Mouse (Mus musculus) cortical plate, adult 2 months (tissue): ENCODE results near the gene Ndufs7. TPM values are rescaled to one million over a fixed set of nuclear protein-coding genes. Genes with fewer than 3 reads are reported as not detected.

Source experiments
- H3K27ac ChIP-seq: fragments of 200-500 bp; 2 replicates; pipeline ENCODE4 v1.5.1; 2012; ENCODE audit warnings: low read length, control low read depth, inconsistent platforms; ENCODE audit not compliant: insufficient read depth
- H3K4me1 ChIP-seq: fragments of 200-500 bp; 2 replicates; pipeline ENCODE4 v1.6.1; 2011; ENCODE audit warnings: low read length; ENCODE audit not compliant: control insufficient read depth, insufficient read depth
- H3K4me3 ChIP-seq: fragments of 200-500 bp; 2 replicates; pipeline ENCODE4 v1.5.1; 2011; ENCODE audit warnings: mild to moderate bottlenecking, low read length, control low read depth; ENCODE audit not compliant: insufficient read depth
- CTCF ChIP-seq: fragments of 200-500 bp; IDR thresholded peaks from 2 replicates; pipeline ENCODE4 v1.5.1; 2011; ENCODE audit warnings: mild to moderate bottlenecking, control low read depth, low read length; ENCODE audit not compliant: insufficient read depth; ENCODE audit errors: extremely low read depth
- POLR2A ChIP-seq: fragments of 200-500 bp; IDR thresholded peaks from 2 replicates; pipeline ENCODE4 v1.6.1; 2011; ENCODE audit warnings: mild to moderate bottlenecking, low read length, control low read depth; ENCODE audit not compliant: insufficient read depth; ENCODE audit errors: extremely low read depth
- polyA plus RNA-seq: library from polyadenylated mRNA; depleted of rRNA; stranded (reverse); fragments of >200 nt; gene quantifications from 2 replicates; pipeline ENCODE4 v1.2.3, GENCODE M21; 2012

Gene Ndufs7
- polyA plus RNA-seq, 1 experiment, result 424 TPM

DNA sequence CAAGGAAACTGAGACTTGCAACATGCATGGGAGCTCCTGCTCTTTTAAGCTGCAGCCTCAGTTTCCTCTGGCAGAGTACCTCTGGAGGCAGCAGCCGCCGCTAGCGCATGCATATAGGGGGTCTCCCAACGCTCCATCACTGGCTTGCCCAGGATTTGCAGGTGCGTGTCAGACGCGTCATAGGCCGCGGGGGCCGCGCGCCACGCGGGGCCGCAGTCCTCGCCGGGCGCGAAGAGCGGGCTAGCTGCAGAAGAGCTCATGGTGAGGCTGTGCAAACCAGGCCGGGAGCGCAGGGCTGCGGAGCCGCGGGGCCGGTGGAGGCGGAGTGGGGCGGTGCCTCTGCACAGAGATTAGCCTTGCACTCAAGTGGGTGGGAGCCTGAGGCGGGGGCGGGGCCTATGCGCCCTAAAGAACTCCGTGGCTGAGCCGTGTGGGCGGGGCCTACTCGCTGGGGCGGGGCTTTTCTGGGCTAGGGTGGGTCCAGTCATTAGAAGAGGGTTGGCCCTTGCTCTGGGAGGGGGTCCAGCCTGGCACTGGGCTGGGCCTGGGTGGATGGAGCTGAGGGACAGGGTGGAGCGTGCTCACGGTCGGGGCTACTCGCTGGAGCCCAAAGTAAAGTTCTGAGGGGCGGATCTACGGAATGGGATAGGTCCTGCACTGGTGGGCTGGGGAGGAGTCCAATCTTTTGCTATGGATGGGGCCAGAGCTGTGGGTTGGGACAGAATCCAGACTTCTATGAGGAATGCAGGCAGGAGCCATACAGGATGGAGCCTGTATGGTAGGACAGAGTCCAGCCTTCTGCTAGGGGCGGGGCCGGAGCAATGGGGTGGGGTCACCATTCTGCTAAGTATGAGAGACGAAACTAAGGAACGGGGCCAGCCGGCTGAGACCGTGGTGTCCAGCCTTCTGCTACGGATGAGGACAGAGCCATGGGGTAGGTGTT is 12.0 kb downstream of the Ndufs7 start, which contains the start of the genes Gamt and Dazap1:
Gene Gamt (minus strand): TSS at position 371 of the 943 bp plus-strand sequence.
Gene Dazap1 (plus strand): TSS at position 845 of the 943 bp plus-strand sequence.
- Histone ChIP-seq H3K4me3 (peak within 1 kb of the TSS; percentile 48), H3K4me1 (no peaks in the 10 kb centered on the region; the same call in 1 of the 2 replicates), H3K27ac (peak within 1 kb of the TSS; percentile 85)
- no peak for TF ChIP-seq CTCF
- TF ChIP-seq POLR2A, result peak; percentile 55; the same call in 1 of the 2 replicates

DNA sequence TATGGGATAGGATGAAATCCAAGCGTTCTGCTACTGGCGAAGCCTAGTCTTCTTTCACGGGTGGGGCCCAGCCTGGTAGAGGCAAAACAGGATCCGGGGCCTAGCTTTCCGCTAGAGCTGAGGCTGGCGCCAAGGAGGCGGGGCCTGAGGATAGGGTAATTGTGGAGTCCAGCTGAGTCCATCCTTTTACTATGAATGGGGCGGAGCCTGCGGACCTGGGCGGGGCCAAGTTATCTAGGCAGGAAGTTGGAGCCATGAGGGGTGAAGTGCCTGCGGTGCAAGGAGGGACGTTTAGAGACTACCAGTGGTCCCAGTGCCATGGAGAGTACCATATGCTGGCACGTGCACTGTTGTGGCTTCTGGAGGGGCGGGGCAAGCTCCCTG is 12.7 kb downstream of the Ndufs7 start:
- H3K27ac ChIP-seq, result peak overlapping the region; percentile 58
- no peaks in the 10 kb centered on the region; the same call in 1 of the 2 replicates for H3K4me1 ChIP-seq
- H3K4me3 ChIP-seq, result peak overlapping the region; percentile 48
- 0 out of 2 replicates have a peak, but pooled peaks have one; percentile 41 for TF ChIP-seq POLR2A
- TF ChIP-seq CTCF, result no peak

DNA sequence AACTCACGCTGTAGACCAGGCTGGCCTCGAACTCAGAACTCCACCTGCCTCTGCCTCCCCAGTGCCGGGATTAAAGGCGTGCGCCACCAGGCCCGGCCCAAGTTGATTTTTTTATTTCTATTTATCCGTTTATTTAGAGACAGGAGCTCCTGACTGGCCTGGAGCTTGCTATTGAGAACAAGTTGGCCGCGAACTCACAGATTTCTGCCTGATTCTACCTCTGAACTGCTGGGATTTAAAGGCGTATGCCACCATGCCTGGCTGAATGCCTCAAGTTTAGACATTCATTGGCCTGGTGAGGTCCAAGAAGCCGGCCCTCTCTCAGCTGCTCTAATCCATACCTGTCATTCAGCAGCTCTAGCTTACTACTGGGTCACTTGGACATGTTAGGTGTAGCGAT is 13.2 kb downstream of the Ndufs7 start:
- TF ChIP-seq CTCF (no peak), POLR2A (no peak)
- Histone ChIP-seq H3K27ac (no peak overlapping the region), H3K4me3 (no peak overlapping the region; the same call in 1 of the 2 replicates), H3K4me1 (no peaks in the 10 kb centered on the region; the same call in 1 of the 2 replicates)

DNA sequence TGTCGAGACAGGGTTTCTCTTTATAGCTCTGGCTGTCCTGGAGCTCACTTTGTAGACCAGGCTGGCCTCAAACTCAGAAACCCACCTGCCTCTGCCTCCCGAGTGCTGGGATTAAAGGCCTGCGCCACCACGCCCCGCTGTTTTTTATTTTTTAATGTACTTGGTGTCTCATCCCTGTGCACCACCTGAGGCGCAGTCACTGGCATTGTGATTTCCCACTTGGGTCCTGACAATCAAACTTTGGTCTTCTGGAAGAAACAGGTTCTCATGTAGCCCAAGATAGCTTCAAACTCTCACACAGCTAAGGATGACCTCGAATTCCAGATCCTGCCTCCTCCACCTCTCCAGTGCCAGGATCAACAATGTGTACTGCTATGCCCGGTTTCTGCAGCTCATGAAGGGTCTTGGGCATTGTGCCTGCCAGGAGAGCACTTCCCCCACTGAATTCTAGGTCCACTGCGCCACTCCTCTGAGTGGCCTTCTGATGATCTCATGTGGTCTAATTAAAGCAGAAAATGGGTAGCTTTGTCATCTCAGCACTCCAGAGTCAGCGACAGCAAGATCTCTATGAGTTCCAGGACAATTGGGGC is 13.9 kb downstream of the Ndufs7 start:
- H3K4me3 ChIP-seq, result no peak overlapping the region
- no peak for TF ChIP-seq CTCF
- no peak for TF ChIP-seq POLR2A
- no peak overlapping the region for H3K27ac ChIP-seq
- H3K4me1 ChIP-seq, result peaks cover 5% of the 10 kb centered on the region

DNA sequence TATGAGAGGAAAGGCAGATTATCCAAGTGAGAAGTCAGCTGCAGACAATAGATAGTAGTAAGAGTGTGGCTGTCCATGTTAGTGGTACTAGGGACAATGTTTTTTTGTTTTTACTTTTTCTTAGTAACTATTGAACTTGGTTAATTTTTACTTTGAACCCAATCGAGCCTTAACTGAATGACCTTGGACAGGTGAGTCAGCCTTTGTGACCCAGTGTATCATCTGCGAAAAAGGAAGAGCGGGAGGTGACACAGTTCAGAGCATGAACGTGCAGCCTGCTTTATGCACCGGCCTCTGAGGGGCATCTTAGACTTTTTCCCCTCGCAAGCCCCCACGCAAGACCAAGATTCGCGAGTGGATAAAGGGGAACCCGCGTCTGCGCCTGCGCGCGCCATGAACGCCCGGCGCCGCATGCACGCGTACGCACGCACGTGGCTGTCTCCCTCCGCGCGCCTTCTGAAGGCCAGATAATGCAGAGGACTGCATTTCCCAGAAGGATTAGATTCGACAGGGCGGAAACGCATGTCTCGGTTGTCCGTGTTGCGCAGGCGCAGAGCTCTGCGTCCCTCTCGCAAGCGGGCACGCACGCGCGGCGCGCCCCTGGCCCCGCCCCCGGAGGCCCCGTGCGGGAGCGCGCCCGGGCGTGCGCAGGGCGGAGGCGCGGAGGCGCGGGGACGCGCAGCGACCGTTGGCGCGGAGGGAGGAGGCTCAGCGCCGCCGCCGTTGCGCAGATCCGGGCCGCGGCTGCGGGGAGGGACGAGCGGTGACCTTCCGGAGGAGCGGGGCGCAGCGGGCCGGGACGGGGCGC is 15.6 kb downstream of the Ndufs7 start:
- H3K27ac ChIP-seq, result peak overlapping the region; percentile 78; the same call in 1 of the 2 replicates
- no peak for TF ChIP-seq CTCF
- TF ChIP-seq POLR2A, result peak; percentile 47
- peaks cover 6% of the 10 kb centered on the region for H3K4me1 ChIP-seq
- H3K4me3 ChIP-seq, result peak overlapping the region; percentile 70

DNA sequence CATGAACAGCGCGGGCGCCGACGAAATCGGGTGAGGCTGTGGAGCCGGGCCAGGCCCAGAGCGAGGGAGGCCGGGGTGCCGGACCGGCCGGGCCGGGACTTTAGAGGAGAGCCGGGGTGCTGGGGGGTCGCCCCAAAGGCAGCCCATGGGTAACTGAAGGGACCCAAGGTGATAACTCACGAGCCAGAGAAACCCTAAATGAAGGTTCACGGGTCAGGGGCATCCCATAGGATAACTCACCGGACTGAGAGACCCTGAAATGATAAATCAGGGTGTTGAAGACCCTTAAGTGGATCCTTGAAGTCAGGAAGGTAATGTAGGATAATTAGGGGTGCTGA is 16.2 kb downstream of the Ndufs7 start:
- Histone ChIP-seq H3K4me1 (peaks cover 6% of the 10 kb centered on the region), H3K4me3 (peak overlapping the region; percentile 70), H3K27ac (peak overlapping the region; percentile 76; the same call in 1 of the 2 replicates)
- TF ChIP-seq POLR2A (no peak), CTCF (no peak)

DNA sequence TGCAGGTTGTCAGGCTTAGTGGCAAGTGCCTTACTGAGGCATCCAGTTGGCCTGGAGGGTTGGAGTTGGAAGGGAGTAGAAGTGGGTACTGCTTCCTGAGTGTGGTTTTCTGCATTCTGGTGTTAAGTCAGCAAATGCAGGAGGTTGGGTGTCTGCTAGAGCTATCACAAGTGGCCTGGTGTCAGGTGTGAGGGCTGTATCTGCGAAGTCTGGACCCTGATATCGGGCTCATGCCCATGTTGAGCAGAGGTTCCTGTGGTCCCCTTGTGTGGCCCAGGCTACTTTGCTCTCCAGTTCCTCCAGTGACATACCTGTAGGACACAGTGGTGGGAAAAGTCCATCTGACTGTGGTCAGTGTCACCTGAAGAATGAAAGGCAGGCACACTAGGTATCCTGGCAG is 21.2 kb downstream of the Ndufs7 start:
- Histone ChIP-seq H3K27ac (no peak overlapping the region), H3K4me3 (no peak overlapping the region), H3K4me1 (peaks cover 16% of the 10 kb centered on the region)
- TF ChIP-seq POLR2A, result no peak

DNA sequence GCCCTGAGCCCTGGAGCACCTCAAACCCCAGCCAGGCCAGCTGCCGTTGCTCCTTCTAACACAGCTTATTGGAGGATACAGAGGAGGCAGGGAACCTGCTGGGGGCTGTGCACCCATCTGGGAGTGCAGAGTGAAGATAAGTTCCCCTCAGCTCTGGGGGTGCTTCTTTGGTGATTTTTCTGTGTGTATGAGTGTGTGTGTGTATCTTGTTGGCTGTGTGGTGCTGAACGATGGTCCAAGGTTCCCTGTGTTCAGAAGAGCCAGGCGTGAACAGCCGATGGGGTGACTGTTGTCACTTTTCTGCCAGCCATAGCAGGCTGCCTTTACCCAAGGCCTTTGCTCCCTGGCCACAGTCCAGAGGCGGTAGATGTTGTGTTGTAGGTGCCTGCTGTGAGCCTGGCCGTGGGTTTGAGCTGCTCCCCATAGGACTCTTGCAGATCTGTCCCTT is 21.8 kb downstream of the Ndufs7 start:
- H3K4me1 ChIP-seq, result peaks cover 16% of the 10 kb centered on the region
- no peak overlapping the region for H3K4me3 ChIP-seq
- H3K27ac ChIP-seq, result no peak overlapping the region
- TF ChIP-seq CTCF (no peak), POLR2A (no peak)

DNA sequence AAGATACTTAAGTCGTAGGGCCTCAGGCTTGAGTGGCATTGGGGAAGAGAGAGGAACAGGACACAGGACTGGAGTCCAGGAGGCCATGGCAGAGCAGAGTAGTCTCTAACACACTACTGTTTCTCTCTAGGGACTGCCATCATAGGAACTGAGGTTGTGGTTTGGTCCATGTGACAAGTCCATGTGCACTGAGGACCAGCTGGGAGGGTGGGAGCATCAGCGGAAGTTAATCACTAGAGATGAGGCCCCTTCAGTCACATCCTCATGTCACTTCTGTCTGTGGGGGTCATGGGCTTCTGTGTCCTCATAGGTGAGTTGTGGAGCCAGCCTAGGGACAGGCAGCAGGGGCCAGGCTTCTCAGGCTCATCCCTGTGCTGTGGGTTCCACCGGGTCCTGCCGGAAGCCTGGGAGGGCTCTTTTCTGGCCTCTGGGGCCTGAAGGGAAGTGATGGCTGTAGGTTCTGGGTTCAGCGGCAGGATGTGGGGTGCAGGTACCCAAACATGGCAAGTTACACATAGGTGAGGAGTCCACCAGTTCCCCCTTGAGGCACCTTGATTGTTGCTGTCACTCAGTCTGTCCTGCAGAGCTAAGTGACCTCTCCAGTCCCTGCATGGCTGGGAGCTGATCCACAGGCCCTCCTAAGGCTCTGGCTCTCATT is 22.4 kb downstream of the Ndufs7 start:
- H3K27ac ChIP-seq, result no peak overlapping the region
- no peak overlapping the region for H3K4me3 ChIP-seq

More for the DNA sequence above, 22.4 kb downstream of the Ndufs7 start:
- TF ChIP-seq CTCF, result no peak
- no peak for TF ChIP-seq POLR2A
- peaks cover 16% of the 10 kb centered on the region for H3K4me1 ChIP-seq
